Mouse (Mus musculus) frontal cortex, adult (tissue): Measurements from ENCODE around the gene Cmtm7.
"Not testable (repeated sequence)": the region's sequence is repeated elsewhere in the genome, so short reads cannot be mapped to it uniquely, and the experiment has no call there.

ENCODE experiments used
- ATAC-seq: cut with Nextera tagmentation; 2 replicates; pipeline ENCODE4 v1.9.2; 2017; ENCODE audit warnings: mild to moderate bottlenecking, moderate library complexity, mixed read lengths; ENCODE audit not compliant: low TSS enrichment

Cmtm7 gene

GRCm38 (mm10) chr9:114728432-114728831 is 53.2 kb downstream of the Cmtm7 start:
- not testable (repeated sequence) for ATAC-seq

- peak; percentile 28; the same call in 1 of the 2 replicates for ATAC-seq
These were observed 54.3 kb downstream of the Cmtm7 start for GRCm38 (mm10) chr9:114727315-114727714.

- no peak for ATAC-seq
These were observed 64.9 kb downstream of the Cmtm7 start for GRCm38 (mm10) chr9:114716677-114717331.

- ATAC-seq: no peak
These were observed 68.2 kb downstream of the Cmtm7 start for GRCm38 (mm10) chr9:114713481-114713880.

GRCm38 (mm10) chr9:114710345-114710744 is 71.3 kb downstream of the Cmtm7 start:
- ATAC-seq: no peak

- ATAC-seq: no peak
These were observed 73.9 kb downstream of the Cmtm7 start for GRCm38 (mm10) chr9:114707805-114708204.
